Mouse (Mus musculus): ENCODE measurements around the gene 3425401B19Rik. TPM values are rescaled to one million over a fixed set of nuclear protein-coding genes. Genes with fewer than 3 reads are reported as not detected.
A peak's percentile ranks its signal among the peaks of the same experiment; 100 is the strongest.

Gene 3425401B19Rik
- polyA plus RNA-seq, 1 experiment from 2014 or later, result 0.12 TPM

DNA sequence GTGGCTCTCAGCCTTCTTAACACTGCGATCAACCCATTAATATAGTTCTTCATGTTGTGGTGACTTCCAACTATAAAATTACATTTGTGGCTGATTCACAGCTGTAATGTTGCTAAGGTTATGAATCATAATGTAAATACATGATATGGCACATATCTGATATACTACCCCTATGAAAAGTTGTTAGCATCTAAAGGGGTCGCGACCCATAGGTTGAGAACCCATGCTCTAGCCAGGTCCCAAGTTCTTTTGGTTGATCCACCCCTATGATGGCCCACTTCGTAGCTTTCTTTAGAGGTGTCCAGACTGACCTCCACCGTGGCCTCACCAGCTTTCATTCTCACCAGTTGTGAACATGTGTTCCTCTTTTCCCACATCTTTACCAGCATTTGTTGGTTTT, 67.8 kb downstream of the 3425401B19Rik start:
- Histone ChIP-seq H3K27me3 (ENCODE audit: insufficient read depth, low read length) (no peaks in the 10 kb centered on the region), H3K27ac (ENCODE audit: low read depth) (no peak overlapping the region), H3K4me1 (ENCODE audit: insufficient read depth) (no peaks in the 10 kb centered on the region), H3K36me3 (replicated peaks; ENCODE audit: insufficient read depth, low read length) (no peaks in the 10 kb centered on the region), H3K9me3 (ENCODE audit: low read length) (no peaks in the 10 kb centered on the region), H3K4me2 (ENCODE audit: low read depth, low read length) (no peak overlapping the region), H3K4me3 (ENCODE audit: low read depth, low read length) (no peak overlapping the region), H3K9ac (replicated peaks) (no peak overlapping the region)
- 75% methylated on average over 5 of the region's 5 CpGs for WGBS (ENCODE audit: insufficient replicate concordance)
- DNase-seq (no peak), ATAC-seq (no peak)
- TF ChIP-seq EP300 (IDR thresholded peaks at IDR 0.05; ENCODE audit: low read depth) (no peak), CTCF (IDR thresholded peaks at IDR 0.05; ENCODE audit: low read depth) (no peak)

DNA sequence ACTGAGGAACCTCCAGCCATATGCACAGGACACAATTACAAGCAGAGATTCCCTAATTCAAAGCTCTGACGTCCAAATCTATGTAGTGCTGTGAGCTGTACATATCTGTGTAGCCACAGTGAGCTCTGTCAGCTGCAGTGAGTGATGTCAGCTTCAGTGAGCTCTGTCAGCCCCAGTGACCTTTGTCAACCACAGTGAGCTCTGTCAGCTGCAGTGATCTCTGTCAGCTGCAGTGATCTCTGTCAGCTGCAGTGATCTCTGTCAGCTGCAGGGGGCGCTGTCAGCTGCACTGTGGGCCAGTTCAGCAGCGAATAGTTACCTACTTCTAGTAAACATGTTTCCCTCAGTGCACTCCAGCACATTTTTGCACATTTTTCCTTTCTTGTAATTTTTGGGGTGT, 75.7 kb downstream of the 3425401B19Rik start:
- Histone ChIP-seq H3K27me3 (ENCODE audit: insufficient read depth, low read length) (no peaks in the 10 kb centered on the region; the same call in 1 of the 2 replicates), H3K4me3 (ENCODE audit: low read depth, low read length) (no peak overlapping the region), H3K4me1 (ENCODE audit: insufficient read depth) (no peaks in the 10 kb centered on the region), H3K36me3 (replicated peaks; ENCODE audit: insufficient read depth, low read length) (no peaks in the 10 kb centered on the region), H3K9me3 (ENCODE audit: low read length) (no peaks in the 10 kb centered on the region), H3K4me2 (ENCODE audit: low read depth, low read length) (no peak overlapping the region), H3K27ac (ENCODE audit: low read depth) (no peak overlapping the region), H3K9ac (replicated peaks) (no peak overlapping the region)
- 18% methylated on average over 3 of the region's 3 CpGs for WGBS (ENCODE audit: insufficient replicate concordance)
- peak; percentile 79 for TF ChIP-seq CTCF (IDR thresholded peaks at IDR 0.05; ENCODE audit: low read depth)
- TF ChIP-seq EP300 (IDR thresholded peaks at IDR 0.05; ENCODE audit: low read depth), result no peak
- DNase-seq (peak; percentile 47), ATAC-seq (peak; percentile 84)

Other genes starting within 250 kb of the 3425401B19Rik start
- not detected in 2 replicates for gene Slc18a3, start 220.4 kb downstream of the 3425401B19Rik start, polyA plus RNA-seq (2015; fragmentation: Nextera tagmentation; extraction: Ambion mirVana)
- gene Chat, start 219.3 kb downstream of the 3425401B19Rik start, polyA plus RNA-seq (2015; fragmentation: Nextera tagmentation; extraction: Ambion mirVana), result not detected in 2 replicates
- gene Ercc6, start 171.8 kb downstream of the 3425401B19Rik start, polyA plus RNA-seq (2015; fragmentation: Nextera tagmentation; extraction: Ambion mirVana), result 5.3 and 5.4 TPM in 2 replicates
- gene Prrxl1, start 85.9 kb downstream of the 3425401B19Rik start, polyA plus RNA-seq (2015; fragmentation: Nextera tagmentation; extraction: Ambion mirVana), result 0.05 TPM in 1 of 2 replicates, not detected in the other
- 0.92 and 1.1 TPM in 2 replicates for gene Tmem273, start 100.7 kb upstream of the 3425401B19Rik start, polyA plus RNA-seq (2015; fragmentation: Nextera tagmentation; extraction: Ambion mirVana)
- 0.06 and 0.11 TPM in 2 replicates for gene Fam170b, start 148.7 kb upstream of the 3425401B19Rik start, polyA plus RNA-seq (2015; fragmentation: Nextera tagmentation; extraction: Ambion mirVana)
- gene Vstm4, start 171.5 kb upstream of the 3425401B19Rik start, polyA plus RNA-seq (2015; fragmentation: Nextera tagmentation; extraction: Ambion mirVana), result 5.9 and 6.0 TPM in 2 replicates